In the genomic region with DNA sequence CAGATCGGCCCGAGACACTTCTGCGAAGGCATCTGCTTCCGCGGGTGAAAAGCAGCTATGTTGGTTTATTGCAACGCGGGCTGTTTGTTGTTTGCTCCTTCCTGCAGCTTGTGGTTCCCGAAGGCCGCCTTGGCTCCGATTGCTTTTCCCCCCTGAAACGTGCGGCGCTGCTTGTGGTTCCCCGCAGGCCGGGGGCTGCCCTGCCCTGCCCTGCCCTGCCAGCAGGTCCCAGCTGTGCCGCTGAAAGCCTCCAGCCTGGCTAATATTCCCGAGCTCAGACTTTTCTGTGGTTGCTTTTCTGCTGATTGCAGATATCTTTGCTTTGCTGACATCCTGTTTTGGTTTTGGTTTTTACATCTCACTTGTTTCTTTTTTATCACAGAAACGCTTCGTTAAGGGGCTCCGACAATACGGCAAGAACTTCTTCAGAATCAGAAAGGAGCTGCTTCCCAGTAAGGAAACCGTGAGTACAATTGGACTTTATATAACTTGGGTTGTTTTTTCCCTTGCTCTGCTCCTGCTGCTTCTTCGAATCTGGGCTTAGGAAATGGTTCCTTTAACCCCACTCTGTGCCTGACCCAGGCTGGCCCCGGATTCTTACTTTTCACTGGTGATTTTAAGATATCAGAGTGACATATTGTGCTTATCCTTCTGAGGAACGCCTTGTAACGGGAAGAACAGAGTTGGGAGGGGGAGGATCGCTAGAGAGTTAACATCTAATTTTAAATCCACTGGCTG, we compare ENCODE assay signal across 8 mouse cellular contexts.
DNase-seq lines count a peak whose midpoint lies in the region; ATAC-seq and TF ChIP-seq lines count a peak whose summit lies in the region.

No protein-coding gene starts in this region.

- no peaks in the 10 kb centered on the region for H3K9me3 ChIP-seq in intestine, postnatal 0 days (ENCODE audit: control insufficient read depth)
- H3K9me3 ChIP-seq in lung, embryonic 16.5 days (ENCODE audit: control insufficient read depth, low read length): no peaks in the 10 kb centered on the region

- H3K27me3 ChIP-seq in heart, adult 2 months (ENCODE audit: control insufficient read depth, insufficient read depth, low read length): no peaks in the 10 kb centered on the region
- no peaks in the 10 kb centered on the region for H3K27me3 ChIP-seq in intestine, postnatal 0 days (replicated peaks; ENCODE audit: control insufficient read depth, insufficient read depth, low read length)
- no peaks in the 10 kb centered on the region for H3K27me3 ChIP-seq in lung, embryonic 16.5 days (ENCODE audit: control insufficient read depth, insufficient read depth, low read depth, low read length)

- H3K4me2 ChIP-seq in intestine, postnatal 0 days (replicated peaks; ENCODE audit: low read depth): peak overlapping the region; percentile 89
- H3K4me2 ChIP-seq in lung, embryonic 16.5 days (ENCODE audit: low read depth, low read length): peak overlapping the region; percentile 64

- H3K79me2 ChIP-seq in heart, adult 2 months (replicated peaks; ENCODE audit: control insufficient read depth, insufficient read depth, low read length): peaks cover 9% of the 10 kb centered on the region

- intact Hi-C loops in heart, adult 2 months (cut with DNase I): loop anchor here (2.0 to 10.0 kb wide), 4 partner anchors 25 to 195 kb away; no protein-coding TSS in a partner anchor

- peak overlapping the region; percentile 75 for H3K4me3 ChIP-seq in heart, adult 2 months
- H3K4me3 ChIP-seq in intestine, postnatal 0 days (ENCODE audit: low read depth, low read length): peak overlapping the region; percentile 95
- H3K4me3 ChIP-seq in lung, embryonic 16.5 days (ENCODE audit: low read length): peak overlapping the region; percentile 99

- under 1% methylated on average over 27 of the region's 27 CpGs for WGBS in heart, adult 2 months
- under 1% methylated on average over 27 of the region's 27 CpGs for WGBS in intestine, postnatal 0 days
- 2% methylated on average over 24 of the region's 27 CpGs for WGBS in lung, embryonic 16.5 days

- DNase-seq in cerebellum, adult 9-10 months: no peak
- DNase-seq in 3134 (ENCODE audit: extremely low read depth, insufficient read length, low spot score): peak; percentile 69
- peak; percentile 71 for DNase-seq in brain, adult 2 months (ENCODE audit: low read depth, low spot score)
- DNase-seq in heart, adult 2 months: peak; percentile 39 to 46
- peak; percentile 42 for DNase-seq in right cerebral cortex, postnatal 14 days

- TF ChIP-seq POLR2A in heart, adult 2 months (IDR thresholded peaks at IDR 0.05; ENCODE audit: insufficient read depth, low read depth, low read length): peak; percentile 44

- peak overlapping the region; percentile 98 for H3K27ac ChIP-seq in heart, adult 2 months
- H3K27ac ChIP-seq in intestine, postnatal 0 days (ENCODE audit: low read depth, low read length): peak overlapping the region; percentile 99
- peak overlapping the region; percentile 98 for H3K27ac ChIP-seq in lung, embryonic 16.5 days (ENCODE audit: low read length)

- ATAC-seq in cerebellum, adult (ENCODE audit: insufficient number of reproducible peaks, low FRiP score, low TSS enrichment): 0 out of 2 replicates have a peak, but pooled peaks have one; percentile 26
- ATAC-seq in intestine, postnatal 0 days: no peak
- ATAC-seq in lung, embryonic 16.5 days (ENCODE audit: low read depth): peak; percentile 57

- H3K4me1 ChIP-seq in heart, adult 2 months (ENCODE audit: control insufficient read depth, insufficient read depth, low read length): peaks cover 17% of the 10 kb centered on the region
- H3K4me1 ChIP-seq in intestine, postnatal 0 days (replicated peaks; ENCODE audit: control insufficient read depth, insufficient read depth, low read length): peaks cover 10% of the 10 kb centered on the region; the same call in 1 of the 2 replicates
- peaks cover 45% of the 10 kb centered on the region for H3K4me1 ChIP-seq in lung, embryonic 16.5 days (replicated peaks; ENCODE audit: control insufficient read depth, insufficient read depth, low read length)

- TF ChIP-seq CTCF in heart, adult 2 months (IDR thresholded peaks at IDR 0.05): peak; percentile 32
- TF ChIP-seq CTCF in intestine, postnatal 0 days (IDR thresholded peaks at IDR 0.05; ENCODE audit: low read depth): peak; percentile 3; the same call in 1 of the 2 replicates

- peak overlapping the region; percentile 100 for H3K9ac ChIP-seq in heart, adult 2 months (ENCODE audit: low read depth, low read length)
- H3K9ac ChIP-seq in intestine, postnatal 0 days (ENCODE audit: low read depth, low read length): peak overlapping the region; percentile 97
- H3K9ac ChIP-seq in lung, embryonic 16.5 days (ENCODE audit: low read length): peak overlapping the region; percentile 100

- peaks cover 15% of the 10 kb centered on the region for H3K36me3 ChIP-seq in heart, adult 2 months (ENCODE audit: control insufficient read depth, insufficient read depth, low read length)
- H3K36me3 ChIP-seq in intestine, postnatal 0 days (ENCODE audit: control insufficient read depth, insufficient read depth): peaks cover 6% of the 10 kb centered on the region
- 0 out of 2 replicates have a peak, but pooled peaks cover 3% of the 10 kb centered on the region for H3K36me3 ChIP-seq in lung, embryonic 16.5 days (ENCODE audit: control insufficient read depth, insufficient read depth, low read length)

- TF ChIP-seq EP300 in heart, adult 2 months (IDR thresholded peaks at IDR 0.05; ENCODE audit: insufficient read depth, low read depth, low read length): 0 out of 2 replicates have a peak, but pooled peaks have one; percentile 13
